Comparison of ENCODE assay signal across 10 mouse cellular contexts in genomic region chr1:92437678-92438271, GRCm38 (mm10). TPM values are rescaled to one million over a fixed set of nuclear protein-coding genes. Genes with fewer than 3 reads are reported as not detected.
A peak's percentile ranks its signal among the peaks of the same experiment; 100 is the strongest.
DNase-seq lines count a peak whose midpoint lies in the region; ATAC-seq lines count a peak whose summit lies in the region.
"Had no signal": no experiment of that assay in that cellular context is flagged by ENCODE, and none has a peak within 500 bp of the region (broad histone marks: within the 10 kb centered on the region; RNA-seq: fewer than 3 reads in every experiment).

No protein-coding gene starts in this region.

- no peak overlapping the region for H3K9ac ChIP-seq in hindbrain, embryonic 12.5 days
- no peak overlapping the region for H3K9ac ChIP-seq in forebrain, embryonic 14.5 days (ENCODE audit: low read length)
- H3K9ac ChIP-seq: neural tube, embryonic 12.5 days had no signal

- no peak overlapping the region for H3K4me3 ChIP-seq in hindbrain, embryonic 10.5 days
- no peak overlapping the region for H3K4me3 ChIP-seq in hindbrain, embryonic 12.5 days
- no peak overlapping the region for H3K4me3 ChIP-seq in forebrain, embryonic 14.5 days (ENCODE audit: low read depth, low read length)
- no peak overlapping the region for H3K4me3 ChIP-seq in limb, embryonic 10.5 days
- H3K4me3 ChIP-seq: neural tube, embryonic 12.5 days had no signal

- H3K9me3 ChIP-seq in hindbrain, embryonic 10.5 days: no peaks in the 10 kb centered on the region
- no peaks in the 10 kb centered on the region for H3K9me3 ChIP-seq in hindbrain, embryonic 12.5 days (replicated peaks)
- H3K9me3 ChIP-seq in forebrain, embryonic 14.5 days (replicated peaks; ENCODE audit: control insufficient read depth, low read length): no peaks in the 10 kb centered on the region
- no peaks in the 10 kb centered on the region for H3K9me3 ChIP-seq in limb, embryonic 10.5 days (replicated peaks)
- H3K9me3 ChIP-seq: neural tube, embryonic 12.5 days had no signal

- peak overlapping the region; percentile 13; the same call in 1 of the 2 replicates for H3K27ac ChIP-seq in hindbrain, embryonic 10.5 days
- no peak overlapping the region for H3K27ac ChIP-seq in hindbrain, embryonic 12.5 days
- peak overlapping the region; percentile 15; the same call in 1 of the 2 replicates for H3K27ac ChIP-seq in forebrain, embryonic 14.5 days (ENCODE audit: low read depth, low read length)
- H3K27ac ChIP-seq in limb, embryonic 10.5 days: peak overlapping the region; percentile 50
- H3K27ac ChIP-seq: neural tube, embryonic 12.5 days had no signal

- peaks cover 50% of the 10 kb centered on the region for H3K36me3 ChIP-seq in hindbrain, embryonic 10.5 days
- H3K36me3 ChIP-seq in hindbrain, embryonic 12.5 days: peaks cover 38% of the 10 kb centered on the region
- H3K36me3 ChIP-seq in forebrain, embryonic 14.5 days (ENCODE audit: control insufficient read depth, insufficient read depth, low read length): peaks cover 35% of the 10 kb centered on the region
- peaks cover 50% of the 10 kb centered on the region for H3K36me3 ChIP-seq in limb, embryonic 10.5 days

- H3K4me2 ChIP-seq in hindbrain, embryonic 12.5 days (replicated peaks): no peak overlapping the region
- H3K4me2 ChIP-seq in forebrain, embryonic 14.5 days (ENCODE audit: low read length): no peak overlapping the region
- H3K4me2 ChIP-seq: neural tube, embryonic 12.5 days had no signal

- no peak for DNase-seq in hindbrain, embryonic 10.5 days (ENCODE audit: low spot score)
- DNase-seq in brain, adult 2 months (ENCODE audit: low read depth, low spot score): peak; percentile 93
- DNase-seq in forebrain, embryonic 14.5 days (ENCODE audit: low spot score): peak; percentile 68
- DNase-seq in heart, postnatal 4 days: peak; percentile 67
- no peak for DNase-seq in limb, embryonic 10.5 days (ENCODE audit: low spot score)
- DNase-seq in right cerebral cortex, postnatal 10 days (ENCODE audit: low spot score in 2 of 2): peak; percentile 77 to 79
- no peak for DNase-seq in urinary bladder, postnatal 36 days (ENCODE audit: low spot score in 2 of 2)

- no peak for ATAC-seq in hindbrain, embryonic 12.5 days (ENCODE audit: low FRiP score)
- ATAC-seq in forebrain, embryonic 14.5 days: peak; percentile 76

- H3K4me1 ChIP-seq in hindbrain, embryonic 10.5 days (replicated peaks): peaks cover 22% of the 10 kb centered on the region
- H3K4me1 ChIP-seq in hindbrain, embryonic 12.5 days: peaks cover 10% of the 10 kb centered on the region; the same call in 1 of the 2 replicates
- H3K4me1 ChIP-seq in forebrain, embryonic 14.5 days (ENCODE audit: control insufficient read depth, insufficient read depth, low read length): peaks cover 20% of the 10 kb centered on the region; the same call in 1 of the 2 replicates
- peaks cover 28% of the 10 kb centered on the region for H3K4me1 ChIP-seq in limb, embryonic 10.5 days
- H3K4me1 ChIP-seq: neural tube, embryonic 12.5 days had no signal

- H3K27me3 ChIP-seq in hindbrain, embryonic 10.5 days (ENCODE audit: insufficient read depth, poor library complexity, severe bottlenecking): no peaks in the 10 kb centered on the region
- no peaks in the 10 kb centered on the region for H3K27me3 ChIP-seq in hindbrain, embryonic 12.5 days
- H3K27me3 ChIP-seq in forebrain, embryonic 14.5 days (replicated peaks; ENCODE audit: control insufficient read depth, insufficient read depth, low read length): no peaks in the 10 kb centered on the region
- H3K27me3 ChIP-seq in limb, embryonic 10.5 days (ENCODE audit: low read depth, poor library complexity, severe bottlenecking): no peaks in the 10 kb centered on the region
- H3K27me3 ChIP-seq: CH12.LX; neural tube, embryonic 12.5 days had no signal

- WGBS in hindbrain, embryonic 10.5 days: 61% methylated on average over 9 of the region's 9 CpGs
- 60% methylated on average over 9 of the region's 9 CpGs for WGBS in hindbrain, embryonic 12.5 days
- 19% methylated on average over 9 of the region's 9 CpGs for whole genome bisulfite sequencing in forebrain, embryonic 14.5 days
- 35% methylated on average over 9 of the region's 9 CpGs for WGBS in limb, embryonic 10.5 days

RNA-seq across cellular contexts. Expression of gene Ndufa10, which starts 35.9 kb away (rescaled TPM):
- polyA plus RNA-seq in hindbrain, embryonic 10.5 days (2016; fragmentation: Nextera tagmentation; extraction: Ambion mirVana): 291 and 296 TPM in 2 replicates
- polyA plus RNA-seq in hindbrain, embryonic 12.5 days (2016; fragmentation: Nextera tagmentation; extraction: Ambion mirVana): 211 and 248 TPM in 2 replicates
- polyA plus RNA-seq in forebrain, embryonic 14.5 days (2014; fragmentation: Nextera tagmentation; extraction: Ambion mirVana): 304 and 311 TPM in 2 replicates
- 100 to 1,000 TPM; 633 to 644 TPM for total RNA-seq in heart, postnatal 4 days (2021)
- 311 and 325 TPM in 2 replicates for polyA plus RNA-seq in limb, embryonic 10.5 days (2016; fragmentation: Nextera tagmentation; extraction: Ambion mirVana)

RNA-seq across cellular contexts. Expression of gene Olfr1416, which starts 47.1 kb away (rescaled TPM):
- not detected in 2 replicates for polyA plus RNA-seq in hindbrain, embryonic 10.5 days (2016; fragmentation: Nextera tagmentation; extraction: Ambion mirVana)
- polyA plus RNA-seq in hindbrain, embryonic 12.5 days (2016; fragmentation: Nextera tagmentation; extraction: Ambion mirVana): not detected in 2 replicates
- not detected in 2 replicates for polyA plus RNA-seq in forebrain, embryonic 14.5 days (2014; fragmentation: Nextera tagmentation; extraction: Ambion mirVana)
- total RNA-seq in heart, postnatal 4 days (2021): not detected
- not detected in 2 replicates for polyA plus RNA-seq in limb, embryonic 10.5 days (2016; fragmentation: Nextera tagmentation; extraction: Ambion mirVana)
- total RNA-seq: CH12.LX had no signal
- polyA plus RNA-seq: neural tube, embryonic 12.5 days had no signal

RNA-seq across cellular contexts. Expression of gene Olfr1415, which starts 58.1 kb away (rescaled TPM):
- polyA plus RNA-seq in hindbrain, embryonic 10.5 days (2016; fragmentation: Nextera tagmentation; extraction: Ambion mirVana): not detected in 2 replicates
- polyA plus RNA-seq in hindbrain, embryonic 12.5 days (2016; fragmentation: Nextera tagmentation; extraction: Ambion mirVana): not detected in 2 replicates
- not detected in 2 replicates for polyA plus RNA-seq in forebrain, embryonic 14.5 days (2014; fragmentation: Nextera tagmentation; extraction: Ambion mirVana)
- total RNA-seq in heart, postnatal 4 days (2021): not detected
- not detected in 2 replicates for polyA plus RNA-seq in limb, embryonic 10.5 days (2016; fragmentation: Nextera tagmentation; extraction: Ambion mirVana)
- total RNA-seq: CH12.LX had no signal
- polyA plus RNA-seq: neural tube, embryonic 12.5 days had no signal

Comparison
In these comparisons a context has a peak if more than half of its experiments do, and no peak if none do; other contexts are left out.
1. DNase-seq: peak in brain, adult 2 months (single experiment), forebrain, embryonic 14.5 days (single experiment), heart, postnatal 4 days (single experiment) and right cerebral cortex, postnatal 10 days (2 of 2); none in hindbrain, embryonic 10.5 days (single experiment), limb, embryonic 10.5 days (single experiment) and urinary bladder, postnatal 36 days (0 of 2).